Mouse (Mus musculus) midbrain, embryonic 16.5 days (tissue): ENCODE data around the gene Fgr. TPM values are rescaled to one million over a fixed set of nuclear protein-coding genes. Genes with fewer than 3 reads are reported as not detected.
A peak's percentile ranks its signal among the peaks of the same experiment; 100 is the strongest.

ENCODE experiments used
- ATAC-seq: fragments of 200-750 bp; cut with Nextera tagmentation; 2 replicates; pipeline ENCODE4 v1.8.0; 2017; ENCODE audit warnings: moderate TSS enrichment
- H3K27ac ChIP-seq: fragments of 300-500 bp; sonication (generic); 2 replicates; pipeline ENCODE4 v1.5.1; 2014; ENCODE audit warnings: mild to moderate bottlenecking, low read length, mixed read lengths
- H3K27me3 ChIP-seq: fragments of 300-500 bp; sonication (generic); 2 replicates; pipeline ENCODE4 v1.6.1; 2014; ENCODE audit warnings: low read depth, low read length, mixed read lengths; ENCODE audit not compliant: control insufficient read depth, insufficient read depth
- H3K36me3 ChIP-seq: fragments of 300-500 bp; sonication (generic); 2 replicates; pipeline ENCODE4 v1.6.1; 2014; ENCODE audit warnings: mild to moderate bottlenecking, low read length, moderate library complexity, mixed read lengths; ENCODE audit not compliant: control insufficient read depth, insufficient read depth
- H3K4me1 ChIP-seq: fragments of 300-500 bp; sonication (generic); 2 replicates; pipeline ENCODE4 v1.6.1; 2014; ENCODE audit warnings: mild to moderate bottlenecking, low read length, mixed read lengths; ENCODE audit not compliant: control insufficient read depth, insufficient read depth
- H3K4me2 ChIP-seq: fragments of 300-500 bp; sonication (generic); 2 replicates; pipeline ENCODE4 v1.6.1; 2014; ENCODE audit warnings: mild to moderate bottlenecking, low read length, mixed read lengths
- H3K4me3 ChIP-seq: fragments of 300-500 bp; sonication (generic); 2 replicates; pipeline ENCODE4 v1.5.1; 2014; ENCODE audit warnings: low read depth, mild to moderate bottlenecking, low read length, moderate library complexity, mixed read lengths
- H3K9ac ChIP-seq: fragments of 300-500 bp; sonication (generic); 2 replicates; pipeline ENCODE4 v1.6.1; 2014; ENCODE audit warnings: low read depth, low read length, mixed read lengths
- H3K9me3 ChIP-seq: fragments of 300-500 bp; sonication (generic); replicated peaks from 2 replicates; pipeline ENCODE4 v1.6.1; 2014; ENCODE audit warnings: mild to moderate bottlenecking, low read length, mixed read lengths; ENCODE audit not compliant: control insufficient read depth, poor library complexity, severe bottlenecking
- WGBS: fragments of 180-500 bp; shearing (Covaris S2); extraction: QIAGEN DNeasy Blood & Tissue Kit; methylation state at CpG from one replicate; pipeline ENCODE4 v1.1.7; 2014; 5-methylcytosine and 5-hydroxymethylcytosine counted together
- polyA plus RNA-seq: library from polyadenylated mRNA; unstranded; fragments of >200 nt; fragmentation: Nextera tagmentation; extraction: Ambion mirVana; gene quantifications from 2 replicates; pipeline ENCODE4 v1.2.1, GENCODE M21; 2015

Fgr gene
- polyA plus RNA-seq, 1 experiment from 2014 or later = 0.05 TPM

DNA sequence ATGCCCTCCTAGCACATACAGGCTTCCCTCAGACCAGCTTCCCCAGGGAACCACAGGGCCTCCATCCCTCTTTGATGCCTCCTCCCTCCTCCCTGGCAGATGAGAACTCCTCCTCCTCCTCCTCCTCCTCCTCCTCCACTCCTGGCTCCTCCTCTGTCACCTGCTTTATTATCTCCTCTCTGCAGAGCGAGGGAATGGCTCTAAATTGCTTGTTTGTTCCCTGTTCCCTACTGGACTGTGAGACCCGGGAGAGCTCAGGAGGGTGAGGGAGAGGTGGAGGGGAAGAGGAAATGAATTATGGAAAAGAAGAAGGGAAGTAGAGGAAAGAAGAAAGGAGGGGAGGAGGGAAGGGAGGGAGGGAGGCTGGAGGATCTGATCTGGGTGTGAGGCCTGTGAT lies 18.5 kb upstream of the Fgr start:
- 15% methylated on average over 2 of the region's 2 CpGs for WGBS

GRCm38 (mm10) chr4:132958741-132959678 lies 14.9 kb upstream of the Fgr start:
- H3K27ac ChIP-seq = peak overlapping the region; percentile 68
- no peak overlapping the region for H3K4me3 ChIP-seq
- H3K4me1 ChIP-seq = peaks cover 7% of the 10 kb centered on the region; the same call in 1 of the 2 replicates
- 0 out of 2 replicates have a peak overlapping the region, but pooled peaks have one; percentile 5 for H3K9ac ChIP-seq
- H3K9me3 ChIP-seq = no peaks in the 10 kb centered on the region
- 4% methylated on average over 10 of the region's 10 CpGs for WGBS
- no peaks in the 10 kb centered on the region for H3K36me3 ChIP-seq
- ATAC-seq = peak; percentile 58; the same call in 1 of the 2 replicates
- H3K27me3 ChIP-seq = no peaks in the 10 kb centered on the region
- H3K4me2 ChIP-seq = no peak overlapping the region

More for the DNA sequence above, 18.5 kb upstream of the Fgr start:
- H3K4me1 ChIP-seq = peaks cover 7% of the 10 kb centered on the region; the same call in 1 of the 2 replicates
- no peaks in the 10 kb centered on the region for H3K27me3 ChIP-seq
- no peaks in the 10 kb centered on the region for H3K36me3 ChIP-seq
- no peak overlapping the region for H3K27ac ChIP-seq
- no peak overlapping the region for H3K4me3 ChIP-seq
- no peak overlapping the region for H3K4me2 ChIP-seq
- no peaks in the 10 kb centered on the region for H3K9me3 ChIP-seq
- H3K9ac ChIP-seq = no peak overlapping the region
- ATAC-seq = no peak

GRCm38 (mm10) chr4:132959679-132960045 lies 14.2 kb upstream of the Fgr start:
- WGBS = 48% methylated on average over 3 of the region's 3 CpGs
- peaks cover 7% of the 10 kb centered on the region; the same call in 1 of the 2 replicates for H3K4me1 ChIP-seq
- no peak overlapping the region for H3K4me3 ChIP-seq
- H3K36me3 ChIP-seq = no peaks in the 10 kb centered on the region
- H3K4me2 ChIP-seq = no peak overlapping the region
- H3K27ac ChIP-seq = no peak overlapping the region
- no peak overlapping the region for H3K9ac ChIP-seq
- no peaks in the 10 kb centered on the region for H3K9me3 ChIP-seq
- no peaks in the 10 kb centered on the region for H3K27me3 ChIP-seq
- ATAC-seq = no peak

DNA sequence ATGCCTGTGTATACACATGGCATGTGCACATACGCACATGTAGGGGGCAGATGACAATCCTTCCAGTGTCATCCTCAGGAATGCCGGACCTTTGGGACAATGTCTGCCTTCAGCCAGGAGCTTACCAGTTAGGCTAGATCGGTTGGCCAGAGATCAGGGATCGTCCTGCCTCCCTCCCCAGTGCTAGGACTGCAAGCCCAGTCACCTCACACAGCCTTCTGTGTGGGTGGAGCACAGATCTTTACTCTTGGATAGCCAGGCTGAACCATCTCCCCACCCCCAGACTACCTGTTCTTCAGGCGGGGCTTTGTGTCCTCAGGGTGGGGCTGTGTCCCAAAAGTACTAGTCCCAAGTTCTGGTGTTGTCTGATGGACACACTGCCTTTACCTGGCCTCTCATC lies 13.6 kb upstream of the Fgr start:
- Histone ChIP-seq H3K4me2 (no peak overlapping the region), H3K9ac (no peak overlapping the region), H3K27ac (no peak overlapping the region), H3K4me3 (no peak overlapping the region), H3K36me3 (no peaks in the 10 kb centered on the region), H3K9me3 (no peaks in the 10 kb centered on the region), H3K4me1 (peaks cover 7% of the 10 kb centered on the region; the same call in 1 of the 2 replicates), H3K27me3 (no peaks in the 10 kb centered on the region)
- no peak for ATAC-seq
- 68% methylated on average over 5 of the region's 5 CpGs for WGBS

GRCm38 (mm10) chr4:132960864-132961639 lies 12.8 kb upstream of the Fgr start:
- Histone ChIP-seq H3K27ac (no peak overlapping the region), H3K27me3 (no peaks in the 10 kb centered on the region), H3K9ac (no peak overlapping the region), H3K36me3 (no peaks in the 10 kb centered on the region), H3K4me1 (peaks cover 7% of the 10 kb centered on the region; the same call in 1 of the 2 replicates), H3K4me3 (no peak overlapping the region), H3K4me2 (no peak overlapping the region), H3K9me3 (no peaks in the 10 kb centered on the region)
- no peak for ATAC-seq
- 64% methylated on average over 13 of the region's 13 CpGs for WGBS

DNA sequence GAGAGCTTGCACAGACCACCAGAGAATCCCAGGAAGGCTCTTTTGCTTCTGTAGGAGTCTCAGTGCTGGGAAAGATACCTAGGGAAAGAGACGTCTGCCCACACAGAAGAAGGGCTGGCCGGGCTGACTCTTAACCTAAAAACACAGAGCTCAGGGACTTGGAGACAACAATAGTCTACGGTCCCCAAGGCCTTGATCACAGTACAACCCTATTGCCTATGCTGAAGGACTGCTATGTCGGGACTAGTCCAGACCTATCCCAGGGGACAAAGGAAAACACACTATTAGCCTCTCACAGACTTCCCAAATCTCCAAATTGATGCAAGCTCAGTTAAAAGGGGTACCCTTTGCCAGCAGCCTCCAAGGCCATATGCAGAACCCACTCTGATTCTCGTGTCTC lies 12.0 kb upstream of the Fgr start:
- no peaks in the 10 kb centered on the region for H3K27me3 ChIP-seq
- H3K4me3 ChIP-seq = no peak overlapping the region
- ATAC-seq = no peak
- peaks cover 7% of the 10 kb centered on the region; the same call in 1 of the 2 replicates for H3K4me1 ChIP-seq
- H3K27ac ChIP-seq = no peak overlapping the region
- no peaks in the 10 kb centered on the region for H3K9me3 ChIP-seq
- no peak overlapping the region for H3K4me2 ChIP-seq
- no peak overlapping the region for H3K9ac ChIP-seq
- 78% methylated on average over 5 of the region's 5 CpGs for WGBS
- H3K36me3 ChIP-seq = no peaks in the 10 kb centered on the region

- WGBS = 94% methylated on average over 4 of the region's 4 CpGs
- Histone ChIP-seq H3K9me3 (no peaks in the 10 kb centered on the region), H3K4me3 (no peak overlapping the region), H3K27me3 (no peaks in the 10 kb centered on the region), H3K36me3 (no peaks in the 10 kb centered on the region), H3K9ac (no peak overlapping the region), H3K4me1 (peaks cover 7% of the 10 kb centered on the region; the same call in 1 of the 2 replicates), H3K27ac (no peak overlapping the region), H3K4me2 (no peak overlapping the region)
- no peak for ATAC-seq
Measured at GRCm38 (mm10) chr4:132962628-132963027, 11.3 kb upstream of the Fgr start.

- no peak for ATAC-seq
- H3K4me2 ChIP-seq = no peak overlapping the region
- H3K36me3 ChIP-seq = no peaks in the 10 kb centered on the region
- H3K27me3 ChIP-seq = no peaks in the 10 kb centered on the region
- no peaks in the 10 kb centered on the region for H3K9me3 ChIP-seq
- H3K9ac ChIP-seq = no peak overlapping the region
- H3K27ac ChIP-seq = no peak overlapping the region
- H3K4me1 ChIP-seq = peaks cover 7% of the 10 kb centered on the region; the same call in 1 of the 2 replicates
- 15% methylated on average over 2 of the region's 2 CpGs for whole genome bisulfite sequencing
- no peak overlapping the region for H3K4me3 ChIP-seq
Measured at GRCm38 (mm10) chr4:132963436-132963835, 10.5 kb upstream of the Fgr start.
